Mouse (Mus musculus) gastrocnemius, adult 2 months (tissue): ENCODE data around the gene Lrrc74b. TPM values are rescaled to one million over a fixed set of nuclear protein-coding genes. Genes with fewer than 3 reads are reported as not detected.
A peak's percentile ranks its signal among the peaks of the same experiment; 100 is the strongest.

Source experiments
- DNase-seq: peaks from one replicate; pipeline ENCODE4 v3.0.0; 2022
- H3K27ac ChIP-seq: fragments of 200-600 bp; 2 replicates; pipeline ENCODE4 v1.8.1; 2022; ENCODE audit warnings: mild to moderate bottlenecking
- H3K4me3 ChIP-seq: fragments of 200-600 bp; 2 replicates; pipeline ENCODE4 v1.8.1; 2022; ENCODE audit warnings: mild to moderate bottlenecking, moderate library complexity
- CTCF ChIP-seq: fragments of 200-600 bp; IDR thresholded peaks from 2 replicates; pipeline ENCODE4 v1.8.1; 2022; ENCODE audit warnings: antibody characterized with exemption, mild to moderate bottlenecking, moderate library complexity
- intact Hi-C: fragments of 180-260 bp; cut with DNase I; formaldehyde crosslinking; loops from one replicate; pipeline ENCODE4 v1.15.1; 2025
- long read RNA-seq, 2 experiments: library from polyadenylated mRNA; stranded (forward); transcript quantifications; one replicate each; pipeline ENCODE4 v2.0.0; 2021
- total RNA-seq, 2 experiments: library from RNA; stranded (reverse); gene quantifications; 2 replicates each; pipeline ENCODE4 v1.2.3; 2021

Lrrc74b gene
- 1 to 10 TPM; 1.6 to 1.8 TPM for total RNA-seq
- long read RNA-seq, experiment 1 = 0 reads
- long read RNA-seq, experiment 2, partial matches to known transcripts = 1 of 2 reads
- long read RNA-seq, experiment 2, other reads (novel, unspliced or antisense) = 1 of 2 reads

DNA sequence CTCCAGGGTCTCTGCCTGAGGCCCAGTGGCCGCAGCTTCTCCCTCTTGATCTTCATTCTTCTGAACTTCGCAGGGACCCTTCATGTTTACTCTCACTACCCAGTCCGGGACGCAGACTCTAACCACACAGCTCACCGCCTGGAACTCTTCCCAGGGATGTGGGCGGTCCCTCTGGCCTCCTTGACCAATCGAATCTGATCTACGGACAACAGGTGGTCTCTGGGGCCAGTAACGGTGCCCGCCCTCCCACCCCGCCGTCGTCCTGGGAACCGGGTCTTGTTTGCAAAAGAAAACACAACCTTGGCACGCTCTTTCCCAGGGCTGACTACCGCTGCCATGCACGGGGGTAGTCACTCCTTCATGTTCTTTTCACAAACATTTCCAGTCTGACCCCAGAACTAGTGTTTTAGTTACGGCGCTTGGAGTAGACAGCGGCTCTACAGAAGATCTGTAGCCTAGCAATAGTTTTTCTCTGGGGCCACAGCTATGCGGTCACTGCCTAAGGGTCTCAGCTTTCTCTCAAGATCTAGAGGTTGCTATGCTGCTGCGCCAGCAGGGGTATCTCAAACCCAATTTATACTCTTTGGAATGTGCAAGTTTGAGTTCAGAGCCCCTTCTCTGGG, at the start of gene Lrrc74b:
TSS of gene Lrrc74b (minus strand) at position 120 of the 623 bp plus-strand sequence.
- TF ChIP-seq CTCF = no peak
- intact Hi-C loops = no loop called here
- Histone ChIP-seq H3K27ac (peak within 1 kb of the TSS; percentile 87), H3K4me3 (peak within 1 kb of the TSS; percentile 79)
- DNase-seq = peak; percentile 91

DNA sequence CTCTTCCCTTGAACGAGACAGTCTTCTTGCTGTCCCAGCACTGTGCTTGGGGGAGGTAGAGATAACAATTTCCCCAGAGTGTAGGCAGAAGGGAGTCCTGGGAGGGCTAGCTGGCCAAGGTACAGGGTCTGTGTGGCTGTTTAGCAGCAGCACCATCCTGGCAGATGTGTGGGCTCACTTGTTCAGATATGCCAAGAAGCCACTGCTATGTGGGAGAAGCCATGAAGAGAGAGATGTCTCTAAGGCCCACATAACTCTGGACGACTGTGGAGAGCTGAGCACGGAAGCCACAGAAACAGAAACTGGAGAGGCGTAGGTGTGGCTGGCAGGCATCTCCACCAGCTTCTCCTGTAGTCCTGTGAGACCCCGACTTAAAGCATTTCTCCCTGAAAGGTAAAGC, 44.6 kb upstream of the Lrrc74b start:
- intact Hi-C loops = no loop called here
- no peak overlapping the region for H3K27ac ChIP-seq
- no peak for TF ChIP-seq CTCF
- no peak overlapping the region for H3K4me3 ChIP-seq
- no peak for DNase-seq

DNA sequence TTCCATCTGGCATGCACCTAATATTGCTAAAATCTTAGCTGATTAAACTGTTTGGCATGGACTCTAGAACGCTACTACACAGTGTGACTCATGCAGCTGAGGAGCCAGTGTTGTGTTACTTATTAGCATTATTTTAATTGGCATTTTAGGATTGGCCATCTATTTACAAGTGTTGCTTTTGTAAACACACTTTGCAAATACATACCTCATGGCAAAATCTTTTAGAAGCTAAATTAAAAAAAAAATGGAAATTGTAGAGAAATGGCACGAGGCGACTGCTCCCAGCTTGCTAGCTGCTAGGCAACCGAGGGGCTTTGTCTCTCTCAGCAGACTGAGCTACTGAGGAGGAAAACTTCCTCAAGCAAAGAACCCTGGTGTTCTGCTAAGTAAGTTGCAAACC, 43.9 kb upstream of the Lrrc74b start:
- TF ChIP-seq CTCF = no peak
- intact Hi-C loops = no loop called here
- DNase-seq = no peak
- Histone ChIP-seq H3K4me3 (no peak overlapping the region), H3K27ac (no peak overlapping the region)

DNA sequence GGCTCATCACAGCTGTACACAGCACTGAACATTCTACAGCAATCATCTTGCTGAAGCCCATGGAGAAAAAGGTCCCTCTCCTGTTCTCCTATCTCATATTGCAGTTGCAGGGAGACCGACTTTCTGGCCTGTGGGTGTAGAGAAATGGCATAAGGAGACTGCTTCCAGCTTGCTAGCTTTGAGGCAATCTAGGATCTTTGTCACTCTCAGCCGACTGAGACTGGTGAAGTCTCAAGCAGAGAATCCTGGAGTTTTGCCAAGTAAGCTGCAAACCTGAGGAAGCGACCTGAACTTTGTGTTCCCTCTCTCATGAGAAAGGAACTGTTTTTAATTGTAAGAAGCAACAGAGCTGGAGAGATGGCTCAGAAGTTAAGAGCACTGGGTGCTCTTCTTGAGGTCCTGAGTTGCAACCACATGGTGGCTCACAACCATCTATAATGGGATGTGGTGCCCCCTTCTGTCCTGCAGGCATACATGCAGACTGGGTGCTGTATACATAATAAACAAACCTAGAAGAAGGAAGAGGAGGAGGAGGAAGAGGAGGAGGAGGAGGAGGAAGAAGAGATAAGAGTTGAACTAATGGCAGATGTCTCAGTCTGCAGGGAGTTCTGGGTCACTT, 40.0 kb upstream of the Lrrc74b start:
- Histone ChIP-seq H3K4me3 (no peak overlapping the region), H3K27ac (no peak overlapping the region)
- peak; percentile 20; the same call in 1 of the 2 replicates for TF ChIP-seq CTCF
- intact Hi-C loops = no loop called here
- no peak for DNase-seq

DNA sequence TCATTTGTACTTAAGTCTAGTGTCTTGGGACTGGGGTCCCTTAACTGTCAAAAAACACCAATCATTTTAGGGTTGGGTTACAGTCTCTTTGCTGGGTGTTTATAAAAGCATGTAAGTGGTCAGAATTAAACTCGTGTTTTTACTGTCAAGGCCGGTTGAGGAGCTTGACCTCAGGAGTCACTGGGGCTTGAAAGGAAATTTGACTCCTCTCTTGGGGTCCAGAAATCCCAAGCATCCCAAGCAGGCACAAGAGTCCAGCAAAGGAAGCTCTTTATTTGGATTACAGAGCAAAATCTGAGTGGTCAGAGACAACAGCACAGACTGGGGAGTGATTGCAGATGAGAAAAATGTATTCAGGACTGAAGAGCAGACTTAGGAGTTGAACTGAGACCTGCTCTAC, 29.7 kb upstream of the Lrrc74b start:
- no peak for TF ChIP-seq CTCF
- DNase-seq = no peak
- Histone ChIP-seq H3K27ac (no peak overlapping the region), H3K4me3 (no peak overlapping the region)
- intact Hi-C loops = no loop called here

DNA sequence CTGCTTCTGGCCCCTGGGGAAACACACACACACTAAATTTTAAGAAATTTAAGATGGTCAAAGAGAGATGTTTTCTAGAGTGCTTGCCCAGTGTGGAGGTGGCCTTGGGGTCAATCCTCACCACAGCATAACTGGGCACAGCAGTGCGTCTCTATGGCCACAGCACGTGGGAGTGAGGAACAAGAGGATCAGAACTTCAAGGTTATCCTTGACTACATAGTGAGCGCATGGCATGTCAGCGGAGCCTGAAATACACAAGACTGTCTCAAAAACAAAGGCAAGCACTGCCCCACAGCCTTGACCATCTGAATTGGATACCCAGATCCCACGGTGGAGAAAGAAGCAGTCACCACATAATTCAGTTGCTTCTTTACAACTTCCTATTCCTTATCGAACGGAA, 23.5 kb upstream of the Lrrc74b start:
- Histone ChIP-seq H3K4me3 (no peak overlapping the region), H3K27ac (no peak overlapping the region)
- DNase-seq = no peak
- intact Hi-C loops = no loop called here
- no peak for TF ChIP-seq CTCF

DNA sequence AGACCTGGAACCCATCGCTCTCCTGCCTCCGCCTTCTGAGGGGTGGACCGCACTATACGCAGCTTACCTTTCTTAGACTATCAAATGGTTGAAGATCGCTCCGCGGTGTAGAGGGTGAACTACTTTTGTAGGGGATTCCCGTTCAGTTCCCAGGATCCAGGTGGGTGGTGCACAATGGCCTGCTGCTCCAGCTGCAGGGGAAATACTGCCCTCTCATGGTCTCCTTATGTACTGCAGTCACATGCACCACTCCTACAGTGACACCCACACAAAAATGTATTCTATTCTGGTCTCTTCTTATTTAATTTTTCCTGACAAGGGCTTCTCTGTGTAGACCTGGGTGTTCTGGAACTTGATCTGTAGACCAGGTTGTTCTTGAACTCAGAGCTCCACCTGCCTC, 22.0 kb upstream of the Lrrc74b start, which contains the start of gene Slc7a4:
TSS of gene Slc7a4 (minus strand) at position 151 of the 400 bp plus-strand sequence.
- peak; percentile 60 for TF ChIP-seq CTCF
- no peak for DNase-seq
- intact Hi-C loops = no loop called here
- H3K4me3 ChIP-seq = no peak within 1 kb of the TSS
- H3K27ac ChIP-seq = no peak within 1 kb of the TSS

DNA sequence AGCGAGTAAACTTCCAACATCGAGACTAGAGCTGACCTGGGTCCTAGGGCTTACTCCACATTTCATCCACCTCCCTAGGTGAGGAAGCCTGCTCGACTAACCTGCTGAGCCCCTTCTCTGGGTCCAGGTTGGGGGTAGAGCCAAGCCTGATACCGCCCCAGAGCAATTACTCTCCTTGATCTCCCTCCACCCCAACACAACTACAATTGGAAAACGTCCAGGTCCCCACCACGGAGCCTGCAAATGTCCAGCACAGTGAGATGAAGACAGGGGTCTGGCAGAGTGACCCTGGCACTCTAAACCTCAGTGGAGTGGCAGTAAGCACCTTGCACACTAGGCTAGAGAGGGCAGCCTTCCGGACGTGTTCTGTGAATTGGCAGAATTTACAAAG, 15.8 kb upstream of the Lrrc74b start:
- no peak for DNase-seq
- Histone ChIP-seq H3K4me3 (peak overlapping the region; percentile 80), H3K27ac (no peak overlapping the region)
- TF ChIP-seq CTCF = no peak
- intact Hi-C loops = no loop called here

DNA sequence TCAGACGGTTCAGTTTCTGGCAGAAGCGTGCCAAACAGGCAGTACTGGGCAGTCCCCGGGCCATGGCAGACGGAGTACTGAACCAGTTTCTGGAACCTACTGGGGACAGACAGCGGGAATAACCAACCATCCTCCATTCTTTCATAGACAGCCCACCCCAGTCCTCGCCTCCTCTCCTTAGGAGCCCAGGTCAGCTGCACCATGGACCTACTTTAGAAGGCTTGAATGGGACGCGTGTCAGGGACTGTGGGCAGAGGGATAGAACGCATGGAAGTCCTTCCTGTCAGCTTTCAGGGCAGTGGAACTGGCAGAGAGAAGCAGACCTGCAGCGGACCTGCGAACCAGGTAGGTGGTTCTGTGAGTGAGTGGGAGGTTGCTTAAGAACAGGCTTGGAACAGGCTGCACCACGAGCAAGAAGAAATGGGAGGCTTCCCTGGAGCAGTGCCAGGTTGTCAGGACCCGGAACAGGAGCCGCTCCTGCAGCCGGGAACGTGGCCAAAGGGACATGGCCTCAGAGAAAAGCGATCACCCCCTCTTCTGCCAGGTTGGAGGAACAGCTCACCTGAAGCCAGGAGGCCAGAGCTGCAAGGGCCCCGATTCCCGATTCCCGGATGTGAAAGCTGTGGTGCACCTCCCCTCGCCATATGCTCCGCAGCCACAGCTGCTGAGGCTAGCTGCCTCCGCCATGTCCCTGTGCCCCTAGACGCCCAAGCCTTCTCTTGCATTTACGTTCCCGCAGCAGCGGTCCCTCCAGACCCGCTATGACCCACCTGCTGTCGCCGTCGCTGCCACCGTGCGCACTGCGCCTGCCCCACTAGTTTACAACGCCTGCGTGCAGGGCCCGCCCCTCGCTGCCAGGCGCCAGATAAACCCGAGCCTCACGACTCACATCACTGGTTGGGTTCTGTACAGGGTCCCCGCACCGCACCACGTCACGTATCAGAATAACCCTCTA, 15.1 kb upstream of the Lrrc74b start:
- Histone ChIP-seq H3K27ac (peak overlapping the region; percentile 31; the same call in 1 of the 2 replicates), H3K4me3 (peak overlapping the region; percentile 80)
- peak; percentile 63 for DNase-seq
- TF ChIP-seq CTCF = no peak
- intact Hi-C loops = no loop called here

DNA sequence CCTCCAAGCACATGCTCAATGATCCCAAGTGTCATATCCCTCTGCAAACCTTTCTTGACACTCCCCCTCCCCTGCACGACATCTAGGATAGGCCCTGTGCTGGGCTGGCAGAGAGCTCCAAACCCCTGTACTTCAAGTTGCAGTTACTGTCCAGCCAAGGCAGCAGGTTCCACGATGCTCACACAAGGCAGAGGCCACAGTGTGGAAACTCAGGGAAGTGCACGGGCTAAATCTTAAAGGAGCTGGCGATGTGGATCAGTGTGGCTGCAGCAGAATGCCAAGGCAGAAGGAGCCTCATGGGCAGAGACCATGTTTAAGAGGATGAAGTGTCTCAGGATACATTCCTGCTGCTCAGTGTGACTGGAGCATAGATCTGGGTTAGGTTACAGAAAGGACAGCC, 5.1 kb upstream of the Lrrc74b start:
- TF ChIP-seq CTCF = no peak; the same call in 1 of the 2 replicates
- DNase-seq = no peak
- H3K27ac ChIP-seq = no peak overlapping the region
- H3K4me3 ChIP-seq = no peak overlapping the region
- intact Hi-C loops = no loop called here

DNA sequence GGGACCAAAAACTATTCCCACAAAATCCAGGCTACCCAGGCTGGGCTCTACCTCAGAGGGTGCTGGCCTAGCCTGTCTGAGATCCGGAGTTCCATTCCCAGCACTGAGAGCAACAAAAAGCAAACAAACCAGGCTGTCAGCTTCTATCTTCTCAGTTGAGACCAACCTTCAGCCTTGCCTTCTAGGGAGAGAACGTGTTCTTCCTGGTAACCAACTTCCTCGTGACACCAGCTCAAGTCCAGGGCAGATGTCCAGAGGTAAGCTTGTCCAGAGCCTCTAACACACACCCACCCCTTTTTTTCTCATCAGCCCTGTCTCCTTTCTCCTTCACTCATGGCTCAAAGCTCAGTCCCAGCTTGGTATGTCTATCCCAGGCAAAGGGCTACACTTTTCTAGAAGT, 3.7 kb upstream of the Lrrc74b start:
- no peak overlapping the region for H3K27ac ChIP-seq
- intact Hi-C loops = no loop called here
- TF ChIP-seq CTCF = no peak

DNA sequence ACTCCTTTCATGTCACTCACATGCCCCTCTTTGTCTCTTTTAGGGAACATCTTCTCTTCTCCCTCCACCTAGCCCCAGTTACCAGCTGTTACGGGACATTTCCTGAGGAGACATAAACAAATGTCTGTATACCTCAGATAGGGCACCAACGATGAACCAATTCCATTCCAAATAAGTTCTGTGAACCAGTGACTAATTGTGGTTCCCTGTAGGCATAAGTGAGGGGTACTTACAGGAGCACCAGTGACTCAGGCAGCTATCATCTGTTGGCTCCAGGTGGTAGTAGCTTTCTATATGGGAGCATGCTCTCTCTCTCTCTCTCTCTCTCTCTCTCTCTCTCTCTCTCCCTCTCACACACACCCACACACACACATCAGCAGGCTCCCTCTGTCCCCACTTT, 3.2 kb upstream of the Lrrc74b start:
- H3K4me3 ChIP-seq = no peak overlapping the region
- DNase-seq = no peak
- no peak for TF ChIP-seq CTCF
- intact Hi-C loops = no loop called here
- no peak overlapping the region for H3K27ac ChIP-seq

More for the DNA sequence above, 3.7 kb upstream of the Lrrc74b start:
- no peak for DNase-seq
- no peak overlapping the region for H3K4me3 ChIP-seq

DNA sequence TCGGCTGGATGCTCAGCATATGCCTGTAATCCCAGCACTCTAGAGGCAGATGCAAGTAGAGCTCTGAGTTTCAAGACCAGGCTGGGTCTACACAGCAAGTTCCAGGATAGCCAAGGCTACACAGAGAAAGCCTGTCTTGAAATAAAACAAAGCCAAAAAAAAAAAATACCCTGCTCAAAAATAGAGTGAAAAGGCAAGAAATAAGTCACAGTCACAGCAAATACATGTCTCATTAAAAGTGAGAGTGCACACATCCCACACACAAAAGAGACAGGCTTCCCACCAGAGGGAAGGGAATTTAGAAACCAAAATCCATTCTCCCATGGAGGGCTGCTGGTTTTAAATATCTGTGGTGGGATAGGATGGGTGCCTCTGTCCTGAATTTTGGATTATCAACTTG, 2.5 kb upstream of the Lrrc74b start:
- no peak for TF ChIP-seq CTCF
- Histone ChIP-seq H3K27ac (no peak overlapping the region), H3K4me3 (no peak overlapping the region)
- intact Hi-C loops = no loop called here
- no peak for DNase-seq
